Mouse (Mus musculus) heart, postnatal 0 days (tissue): ENCODE measurements at regions not wholly inside any gene's neighbourhood (a gene's known extent, or its start where the extent isn't known, plus 50 kb on each side); places are given as distances from the start of the nearest gene placed in this dataset.

Experiments
- CTCF ChIP-seq: IDR thresholded peaks from 2 replicates; pipeline ENCODE4 v1.5.1; 2016; ENCODE audit warnings: antibody characterized with exemption, control low read depth, low read depth
- EP300 ChIP-seq: IDR thresholded peaks from 2 replicates; pipeline ENCODE4 v1.6.1; 2016; ENCODE audit warnings: antibody characterized with exemption, low read depth

DNA sequence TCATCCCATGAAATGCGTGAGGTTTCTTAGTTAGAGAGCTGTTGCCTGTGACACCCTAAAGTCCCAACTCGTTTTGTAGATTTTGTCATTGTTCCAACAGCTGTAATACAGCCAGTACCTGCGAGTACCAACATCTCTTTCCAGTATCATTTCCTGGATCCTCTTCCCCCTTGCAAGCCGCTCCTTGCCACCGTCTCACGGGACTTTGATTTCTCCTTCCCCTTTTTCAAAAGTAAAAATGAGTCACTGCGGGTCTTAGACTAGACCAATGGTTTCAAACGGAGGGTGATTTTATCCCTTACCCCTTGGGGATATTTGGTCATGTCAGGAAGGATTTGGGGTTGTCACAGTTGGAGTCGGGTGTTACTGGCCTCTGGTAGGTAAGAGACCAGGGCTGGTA, 56.5 kb upstream of the Foxe1 start:
- TF ChIP-seq CTCF: no peak
- TF ChIP-seq EP300: no peak
